Mouse (Mus musculus) skeletal muscle tissue, adult 2 months (tissue): ENCODE measurements at regions not wholly inside any gene's neighbourhood (a gene's known extent, or its start where the extent isn't known, plus 50 kb on each side); places are given as distances from the start of the nearest gene placed in this dataset.

Experiments
- DNase-seq: peaks from one replicate; pipeline ENCODE4 v3.0.0-alpha.2; 2012; ENCODE audit warnings: low read depth, low spot score

- DNase-seq = peak; percentile 3
Measured at GRCm38 (mm10) chrX:107477066-107477465, 73.9 kb upstream of the Itm2a start.

DNA sequence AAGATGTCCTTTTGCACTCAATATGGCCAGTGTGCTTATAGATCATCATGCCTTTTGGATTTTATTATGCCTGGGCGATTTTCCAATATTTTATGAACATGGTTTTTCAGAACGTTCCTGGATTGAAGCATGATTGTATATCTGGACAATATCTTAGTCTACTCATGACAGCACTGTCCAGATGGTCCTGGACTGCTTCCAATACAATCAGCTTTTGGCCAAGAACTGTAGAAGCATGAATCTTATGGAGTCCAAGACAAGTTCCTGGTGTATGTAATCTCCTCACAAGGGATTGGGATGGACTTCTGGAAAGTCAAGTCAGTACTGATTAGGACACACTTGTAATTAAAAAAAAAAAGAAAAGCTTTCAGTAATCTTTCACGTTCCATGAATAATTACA is 66.1 kb upstream of the Itm2a start:
- DNase-seq = peak; percentile 11
